Mouse (Mus musculus) limb, embryonic 12.5 days (tissue): ENCODE measurements at regions not wholly inside any gene's neighbourhood (a gene's known extent, or its start where the extent isn't known, plus 50 kb on each side); places are given as distances from the start of the nearest gene placed in this dataset.
A peak's percentile ranks its signal among the peaks of the same experiment; 100 is the strongest.

Experiments
- ATAC-seq: fragments of 200-750 bp; cut with Nextera tagmentation; 2 replicates; pipeline ENCODE4 v1.8.0; 2017; ENCODE audit warnings: low read depth, moderate TSS enrichment; ENCODE audit not compliant: insufficient number of reproducible peaks, insufficient read depth, low FRiP score, low TSS enrichment
- H3K27ac ChIP-seq: fragments of 300-500 bp; sonication (generic); 2 replicates; pipeline ENCODE4 v1.5.1; 2016; ENCODE audit warnings: mild to moderate bottlenecking, moderate library complexity
- H3K27me3 ChIP-seq: fragments of 300-500 bp; sonication (generic); 2 replicates; pipeline ENCODE4 v1.6.1; 2016; ENCODE audit warnings: mild to moderate bottlenecking, moderate library complexity
- H3K36me3 ChIP-seq: fragments of 300-500 bp; sonication (generic); 2 replicates; pipeline ENCODE4 v1.6.1; 2016; ENCODE audit warnings: mild to moderate bottlenecking, moderate library complexity
- H3K4me1 ChIP-seq: fragments of 300-500 bp; sonication (generic); replicated peaks from 2 replicates; pipeline ENCODE4 v1.6.1; 2016
- H3K4me2 ChIP-seq: fragments of 300-500 bp; sonication (generic); 2 replicates; pipeline ENCODE4 v1.6.1; 2016; ENCODE audit warnings: mild to moderate bottlenecking, moderate library complexity
- H3K4me3 ChIP-seq: fragments of 300-500 bp; sonication (generic); replicated peaks from 2 replicates; pipeline ENCODE4 v1.5.1; 2016; ENCODE audit warnings: mild to moderate bottlenecking
- H3K9ac ChIP-seq: fragments of 300-500 bp; sonication (generic); replicated peaks from 2 replicates; pipeline ENCODE4 v1.6.1; 2016; ENCODE audit warnings: mild to moderate bottlenecking, moderate library complexity
- H3K9me3 ChIP-seq: fragments of 300-500 bp; sonication (generic); 2 replicates; pipeline ENCODE4 v1.6.1; 2016; ENCODE audit warnings: mild to moderate bottlenecking, moderate library complexity
- WGBS: fragments of 180-500 bp; shearing (Covaris S2); methylation state at CpG from one replicate; pipeline ENCODE4 v1.1.7; 2016; 5-methylcytosine and 5-hydroxymethylcytosine counted together

DNA sequence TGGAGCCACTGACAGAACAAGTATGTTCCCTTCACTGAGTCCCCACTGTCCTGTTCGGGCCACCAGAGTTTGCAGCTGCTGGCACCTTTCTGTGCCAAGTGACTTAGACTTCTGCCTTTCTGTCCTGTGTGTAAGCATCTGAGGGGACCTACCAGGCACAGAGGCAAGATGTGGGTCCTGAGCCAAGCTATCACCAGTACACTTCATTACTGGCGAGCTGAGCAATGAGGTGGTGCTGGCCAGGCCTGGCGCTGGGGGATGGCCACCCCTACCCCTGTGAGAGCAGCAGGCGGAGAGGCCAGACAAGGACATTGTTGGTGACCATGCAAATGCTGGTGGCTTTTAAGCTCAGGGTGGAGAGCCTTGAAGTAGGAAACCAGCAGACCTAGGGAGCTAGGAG, 87.6 kb upstream of the Mrps6 start:
- Histone ChIP-seq H3K4me1 (0 out of 2 replicates have a peak, but pooled peaks cover 13% of the 10 kb centered on the region), H3K36me3 (no peaks in the 10 kb centered on the region), H3K4me3 (no peak overlapping the region), H3K27me3 (no peaks in the 10 kb centered on the region), H3K27ac (no peak overlapping the region), H3K4me2 (no peak overlapping the region), H3K9me3 (no peaks in the 10 kb centered on the region), H3K9ac (no peak overlapping the region)
- 71% methylated on average over 4 of the region's 4 CpGs for WGBS
- ATAC-seq, result no peak

DNA sequence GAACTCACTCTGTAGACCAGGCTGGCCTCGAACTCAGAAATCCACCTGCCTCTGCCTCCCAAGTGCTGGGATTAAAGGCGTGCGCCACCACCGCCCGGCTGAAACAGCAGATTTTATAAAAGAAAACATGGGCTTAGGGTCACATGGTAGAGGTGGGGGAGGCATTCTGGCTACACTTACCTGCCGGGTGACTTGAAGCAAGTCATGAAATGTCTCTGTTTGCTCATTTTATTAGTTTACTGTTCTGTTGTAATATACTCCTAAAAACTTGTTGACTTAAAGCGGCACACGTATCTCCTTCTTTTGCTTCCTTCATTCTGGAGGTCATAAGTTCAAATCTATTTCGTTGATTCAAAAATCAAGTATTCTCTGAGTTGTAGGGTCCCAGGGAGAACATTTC, 84.9 kb upstream of the Mrps6 start:
- ATAC-seq, result no peak
- no peaks in the 10 kb centered on the region for H3K36me3 ChIP-seq
- H3K9ac ChIP-seq, result no peak overlapping the region
- H3K27ac ChIP-seq, result no peak overlapping the region
- 88% methylated on average over 9 of the region's 9 CpGs for WGBS
- no peak overlapping the region for H3K4me3 ChIP-seq
- 0 out of 2 replicates have a peak, but pooled peaks cover 13% of the 10 kb centered on the region for H3K4me1 ChIP-seq
- H3K4me2 ChIP-seq, result no peak overlapping the region
- H3K27me3 ChIP-seq, result no peaks in the 10 kb centered on the region
- H3K9me3 ChIP-seq, result no peaks in the 10 kb centered on the region

- no peak overlapping the region for H3K27ac ChIP-seq
- no peak overlapping the region for H3K9ac ChIP-seq
- H3K4me1 ChIP-seq, result no peaks in the 10 kb centered on the region
- no peaks in the 10 kb centered on the region for H3K36me3 ChIP-seq
- no peaks in the 10 kb centered on the region for H3K9me3 ChIP-seq
- WGBS, result 75% methylated on average over 8 of the region's 8 CpGs
- H3K27me3 ChIP-seq, result no peaks in the 10 kb centered on the region
- ATAC-seq, result no peak
- H3K4me3 ChIP-seq, result no peak overlapping the region
- H3K4me2 ChIP-seq, result no peak overlapping the region
These were observed 81.8 kb upstream of the Mrps6 start for GRCm38 (mm10) chr16:91976194-91976805.

DNA sequence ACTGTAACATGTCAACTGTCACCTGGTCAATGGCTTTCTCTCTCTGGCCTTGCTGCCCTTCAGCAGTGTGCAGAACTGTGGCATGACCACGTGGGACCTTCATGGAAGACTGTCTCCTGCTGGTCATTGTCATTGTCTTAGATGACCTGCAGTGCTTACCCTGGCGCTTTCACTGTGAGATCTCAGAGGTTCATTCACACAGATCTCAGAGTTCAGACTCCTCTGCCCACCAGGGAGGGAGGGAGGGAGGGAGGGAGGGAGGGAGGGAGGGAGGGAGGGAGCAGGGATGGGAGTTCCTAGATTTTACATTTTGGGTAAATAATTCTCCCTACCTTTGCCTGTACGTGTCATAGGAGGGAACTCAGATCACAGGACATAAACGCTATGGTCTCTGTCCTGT, 79.6 kb upstream of the Mrps6 start:
- H3K4me2 ChIP-seq, result no peak overlapping the region
- no peak overlapping the region for H3K9ac ChIP-seq
- no peaks in the 10 kb centered on the region for H3K9me3 ChIP-seq
- ATAC-seq, result no peak
- H3K27me3 ChIP-seq, result no peaks in the 10 kb centered on the region
- no peaks in the 10 kb centered on the region for H3K36me3 ChIP-seq
- no peak overlapping the region for H3K4me3 ChIP-seq
- H3K4me1 ChIP-seq, result no peaks in the 10 kb centered on the region
- WGBS, result 25% methylated on average over 4 of the region's 4 CpGs
- no peak overlapping the region for H3K27ac ChIP-seq

GRCm38 (mm10) chr16:91978846-91979245, 79.2 kb upstream of the Mrps6 start:
- Histone ChIP-seq H3K4me1 (no peaks in the 10 kb centered on the region), H3K9ac (0 out of 2 replicates have a peak overlapping the region, but pooled peaks have one; percentile 12), H3K4me3 (no peak overlapping the region), H3K36me3 (no peaks in the 10 kb centered on the region), H3K4me2 (no peak overlapping the region), H3K27me3 (no peaks in the 10 kb centered on the region), H3K27ac (no peak overlapping the region), H3K9me3 (no peaks in the 10 kb centered on the region)
- WGBS, result 25% methylated on average over 5 of the region's 5 CpGs
- no peak for ATAC-seq

- Histone ChIP-seq H3K27me3 (no peaks in the 10 kb centered on the region), H3K4me1 (no peaks in the 10 kb centered on the region), H3K27ac (no peak overlapping the region), H3K4me2 (no peak overlapping the region), H3K4me3 (no peak overlapping the region), H3K36me3 (no peaks in the 10 kb centered on the region), H3K9me3 (no peaks in the 10 kb centered on the region), H3K9ac (no peak overlapping the region)
- ATAC-seq, result no peak
- WGBS, result 90% methylated on average over 6 of the region's 6 CpGs
These were observed 77.6 kb upstream of the Mrps6 start for GRCm38 (mm10) chr16:91980482-91980881.

DNA sequence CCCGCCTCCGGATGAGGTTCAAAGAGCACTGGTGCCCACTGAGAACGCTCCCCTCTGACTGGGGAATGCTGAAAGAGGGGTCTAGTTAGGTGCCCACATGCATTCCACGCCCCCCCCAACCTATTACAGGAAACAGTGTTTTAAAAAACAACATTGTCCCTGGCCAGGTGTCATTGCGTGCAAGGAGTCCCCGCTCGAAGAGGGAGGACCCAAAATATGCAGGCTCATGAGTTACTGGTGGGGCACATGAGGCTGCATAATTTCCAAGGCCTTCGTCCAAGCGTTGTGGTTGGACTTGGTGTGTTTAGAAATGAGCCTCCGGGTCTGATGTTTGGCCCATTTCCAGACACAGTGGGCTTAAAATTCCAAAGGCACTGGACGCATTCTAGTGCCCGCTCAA, 72.9 kb upstream of the Mrps6 start:
- 86% methylated on average over 12 of the region's 12 CpGs for WGBS
- no peak for ATAC-seq
- Histone ChIP-seq H3K27me3 (no peaks in the 10 kb centered on the region), H3K4me3 (no peak overlapping the region), H3K9ac (no peak overlapping the region), H3K4me1 (no peaks in the 10 kb centered on the region), H3K4me2 (no peak overlapping the region), H3K36me3 (no peaks in the 10 kb centered on the region), H3K27ac (no peak overlapping the region), H3K9me3 (no peaks in the 10 kb centered on the region)

DNA sequence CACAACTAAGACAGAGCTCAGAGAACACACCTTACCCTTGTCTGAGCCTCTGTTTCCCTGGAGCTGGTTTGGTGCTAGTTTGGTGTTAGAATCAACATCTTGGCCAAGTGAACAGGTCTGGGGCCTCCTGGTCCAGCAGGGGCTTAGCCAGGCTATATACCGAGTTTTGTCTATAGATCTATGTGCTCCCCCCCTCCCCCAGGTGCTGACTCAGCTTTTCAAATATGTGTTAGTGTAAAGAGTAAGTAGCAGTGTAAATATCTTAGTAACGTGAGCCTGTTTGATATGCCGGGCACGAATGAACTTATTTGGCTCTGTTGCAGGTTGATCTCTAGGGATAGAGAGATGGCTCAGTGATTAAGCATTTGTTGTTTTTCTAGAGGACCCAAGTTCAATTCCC, 68.7 kb upstream of the Mrps6 start:
- no peak for ATAC-seq
- Histone ChIP-seq H3K9me3 (no peaks in the 10 kb centered on the region), H3K4me1 (no peaks in the 10 kb centered on the region), H3K4me2 (no peak overlapping the region), H3K9ac (no peak overlapping the region), H3K4me3 (no peak overlapping the region), H3K27me3 (no peaks in the 10 kb centered on the region), H3K36me3 (no peaks in the 10 kb centered on the region), H3K27ac (no peak overlapping the region)
- WGBS, result 92% methylated on average over 4 of the region's 4 CpGs

DNA sequence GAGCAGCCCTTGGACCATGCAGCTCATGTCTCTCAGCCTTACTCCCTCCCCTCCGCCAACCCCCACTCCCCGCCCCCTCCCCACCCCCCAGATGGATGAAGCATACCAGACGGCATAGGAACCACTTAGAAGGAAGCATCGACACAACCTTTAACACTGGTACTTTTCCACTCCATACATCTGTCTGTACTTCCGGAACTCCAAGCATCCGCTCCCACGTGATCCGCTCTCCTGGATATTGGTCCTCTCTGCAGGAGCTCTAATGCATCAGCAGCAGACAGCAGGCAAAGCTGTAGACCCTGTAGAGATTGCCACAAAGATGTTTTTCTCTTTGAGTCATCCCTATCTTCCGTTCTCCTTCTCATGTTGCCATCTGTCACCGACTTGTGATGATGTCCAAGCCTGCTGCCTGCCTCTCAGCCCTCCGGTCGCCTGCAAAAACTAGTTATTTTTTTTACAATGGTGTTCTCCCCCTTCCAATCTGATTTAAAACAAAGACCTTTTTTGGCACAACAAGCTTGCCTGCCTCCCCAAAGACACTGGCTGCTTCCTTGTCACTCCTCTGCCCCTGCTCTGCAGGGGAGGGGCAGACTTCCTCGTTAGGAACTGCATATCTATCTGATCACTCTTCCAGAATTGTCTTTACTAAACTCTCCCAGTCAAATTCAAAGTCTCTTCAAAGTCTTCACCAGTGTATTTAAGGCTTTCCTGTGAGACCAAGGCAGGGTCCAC, 62.4 kb upstream of the Mrps6 start:
- peak; percentile 83 for ATAC-seq
- peak overlapping the region; percentile 67; the same call in 1 of the 2 replicates for H3K27ac ChIP-seq

DNA sequence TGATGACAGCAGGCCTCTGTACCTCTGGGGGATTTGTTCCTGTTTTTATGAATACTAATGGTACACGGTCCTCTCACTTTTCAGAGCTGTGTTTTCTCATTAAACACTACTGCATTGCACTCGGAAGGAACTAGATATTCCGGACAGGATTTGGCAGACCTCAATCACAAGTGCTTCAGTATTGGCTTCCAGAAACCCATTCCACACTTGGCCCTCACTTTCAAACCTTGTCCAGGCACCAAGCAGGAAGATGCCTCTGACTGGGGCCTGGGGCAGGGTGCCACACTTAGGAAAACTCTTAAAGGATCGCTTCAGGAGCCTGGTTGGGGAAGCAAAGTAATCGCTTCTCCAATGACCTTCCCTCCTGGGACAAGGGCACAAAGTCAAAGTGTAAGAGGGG, 50.7 kb upstream of the Mrps6 start:
- peaks cover 6% of the 10 kb centered on the region; the same call in 1 of the 2 replicates for H3K9me3 ChIP-seq
- no peak overlapping the region for H3K9ac ChIP-seq
- no peak for ATAC-seq
- 86% methylated on average over 5 of the region's 5 CpGs for WGBS
- H3K4me3 ChIP-seq, result no peak overlapping the region
- no peak overlapping the region for H3K4me2 ChIP-seq
- no peak overlapping the region for H3K27ac ChIP-seq
- H3K27me3 ChIP-seq, result no peaks in the 10 kb centered on the region
- no peaks in the 10 kb centered on the region for H3K36me3 ChIP-seq
- no peaks in the 10 kb centered on the region for H3K4me1 ChIP-seq

More for the DNA sequence above, 62.4 kb upstream of the Mrps6 start:
- peaks cover 8% of the 10 kb centered on the region for H3K4me1 ChIP-seq
- no peak overlapping the region for H3K9ac ChIP-seq
- H3K36me3 ChIP-seq, result no peaks in the 10 kb centered on the region
- H3K27me3 ChIP-seq, result no peaks in the 10 kb centered on the region
- H3K9me3 ChIP-seq, result no peaks in the 10 kb centered on the region
- 19% methylated on average over 13 of the region's 13 CpGs for WGBS
- H3K4me3 ChIP-seq, result peak overlapping the region; percentile 18
- H3K4me2 ChIP-seq, result peak overlapping the region; percentile 45
